Mouse (Mus musculus): Measurements from ENCODE around the gene Dync1i2. TPM values are rescaled to one million over a fixed set of nuclear protein-coding genes. Genes with fewer than 3 reads are reported as not detected.

Gene Dync1i2
- polyA plus RNA-seq, 1 experiment from 2014 or later = 81.3 TPM

- no peak for ATAC-seq (ENCODE audit: insufficient number of reproducible peaks, low FRiP score, low TSS enrichment, low read depth)
- Histone ChIP-seq H3K9ac (no peak overlapping the region), H3K27ac (no peak overlapping the region), H3K27me3 (no peaks in the 10 kb centered on the region), H3K4me1 (no peaks in the 10 kb centered on the region), H3K4me3 (no peak overlapping the region), H3K9me3 (no peaks in the 10 kb centered on the region), H3K36me3 (peaks cover 32% of the 10 kb centered on the region), H3K4me2 (no peak overlapping the region)
- 69% methylated on average over 2 of the region's 2 CpGs for WGBS
These were observed 98.2 kb downstream of the Dync1i2 start for GRCm38 (mm10) chr2:71309726-71310125.

GRCm38 (mm10) chr2:71312067-71312466 lies 100.6 kb downstream of the Dync1i2 start:
- H3K36me3 ChIP-seq = peaks cover 36% of the 10 kb centered on the region
- no peaks in the 10 kb centered on the region for H3K9me3 ChIP-seq
- H3K27ac ChIP-seq = no peak overlapping the region
- H3K9ac ChIP-seq = no peak overlapping the region
- no peak overlapping the region for H3K4me3 ChIP-seq
- H3K27me3 ChIP-seq = no peaks in the 10 kb centered on the region
- 79% methylated on average over 10 of the region's 10 CpGs for WGBS
- no peak for ATAC-seq (ENCODE audit: insufficient number of reproducible peaks, low FRiP score, low TSS enrichment, low read depth)
- no peak overlapping the region for H3K4me2 ChIP-seq
- H3K4me1 ChIP-seq = no peaks in the 10 kb centered on the region

Other genes starting within 250 kb of the Dync1i2 start
- 27.4 and 29.5 TPM in 2 replicates for gene Dcaf17, start 156.4 kb upstream of the Dync1i2 start, polyA plus RNA-seq (2015; fragmentation: Nextera tagmentation; extraction: Ambion mirVana)
- gene Mettl8, start 156.1 kb upstream of the Dync1i2 start, polyA plus RNA-seq (2015; fragmentation: Nextera tagmentation; extraction: Ambion mirVana) = 13.1 and 13.6 TPM in 2 replicates
- gene Cybrd1, start 93.8 kb upstream of the Dync1i2 start, polyA plus RNA-seq (2015; fragmentation: Nextera tagmentation; extraction: Ambion mirVana) = 8.9 and 9.4 TPM in 2 replicates
- gene Slc25a12, start 156.0 kb downstream of the Dync1i2 start, polyA plus RNA-seq (2015; fragmentation: Nextera tagmentation; extraction: Ambion mirVana) = 33.5 and 42.9 TPM in 2 replicates
- 93.8 and 107 TPM in 2 replicates for gene Hat1, start 177.3 kb downstream of the Dync1i2 start, polyA plus RNA-seq (2015; fragmentation: Nextera tagmentation; extraction: Ambion mirVana)
- gene Metap1d, start 241.6 kb downstream of the Dync1i2 start, polyA plus RNA-seq (2015; fragmentation: Nextera tagmentation; extraction: Ambion mirVana) = 40.9 and 41.6 TPM in 2 replicates

Measured in limb, embryonic 15.5 days (tissue).